Mouse (Mus musculus) activated CD4-positive, CD25-positive, alpha-beta regulatory T cell, adult 4 months (primary cell): Measurements from ENCODE around the gene Bbox1. TPM values are rescaled to one million over a fixed set of nuclear protein-coding genes. Genes with fewer than 3 reads are reported as not detected.

Experiments
- ATAC-seq: one replicate; pipeline ENCODE4 v1.8.0; 2017
- polyA plus RNA-seq, 2 experiments: library from polyadenylated mRNA; unstranded; fragments of 100-300 nt; shearing (Covaris generic); gene quantifications; one replicate each; pipeline ENCODE4 v1.2.1; 2017

Gene Bbox1
- under 1 TPM in 1 of 2 experiments, not detected in 1; 0.21 TPM for polyA plus RNA-seq

DNA sequence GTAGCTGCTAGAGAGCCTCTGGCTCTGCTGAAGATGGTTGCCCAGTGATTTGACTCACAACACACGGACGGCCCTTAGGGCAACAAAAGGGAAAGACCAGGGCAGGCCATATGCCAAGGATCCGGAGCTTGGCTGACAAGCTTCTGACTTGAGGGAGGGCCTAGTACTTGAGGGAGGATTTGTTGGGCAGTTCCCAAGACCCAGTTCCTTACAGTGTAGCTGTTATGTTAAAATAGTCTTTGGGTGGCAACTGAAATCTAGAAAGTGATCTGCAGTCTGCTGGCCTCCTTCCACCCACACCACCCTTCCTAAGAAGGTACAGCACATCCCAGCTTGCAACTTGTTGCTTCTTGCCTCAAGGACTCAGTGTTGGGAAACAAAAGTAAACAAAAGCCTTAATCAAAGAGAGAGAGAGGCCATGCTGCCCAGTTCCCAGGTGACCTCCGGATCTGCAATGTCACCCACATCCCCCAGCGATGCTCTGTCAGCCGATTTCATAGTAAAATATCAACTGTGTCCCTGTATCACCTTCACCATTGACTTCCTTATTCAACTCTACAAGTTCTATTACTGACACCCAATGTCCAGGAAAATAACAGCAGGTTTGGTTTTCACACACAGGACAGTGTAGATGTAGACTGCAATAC, at the start of gene Bbox1:
Gene Bbox1 (minus strand): TSS at position 52 of the 647 bp plus-strand sequence.
- ATAC-seq, result no peak

DNA sequence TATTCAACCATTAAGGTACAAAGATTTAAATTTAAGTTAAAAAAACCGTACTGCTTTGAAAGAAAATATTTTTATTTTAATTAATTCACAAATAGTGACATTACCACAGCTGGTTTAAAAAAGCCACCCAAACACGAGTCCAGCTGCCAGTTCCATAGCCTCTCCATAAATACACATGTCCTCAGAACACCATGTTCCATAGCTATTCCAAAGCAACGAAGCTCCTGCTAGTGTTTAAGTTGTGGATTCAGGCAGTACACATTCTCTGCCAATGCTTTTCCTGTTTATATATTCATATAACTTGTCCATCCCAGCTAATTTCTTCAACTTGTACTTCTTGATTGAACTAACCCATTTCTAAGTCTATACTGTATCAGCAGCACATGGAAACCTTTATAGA, 49.5 kb upstream of the Bbox1 start:
- ATAC-seq, result no peak

DNA sequence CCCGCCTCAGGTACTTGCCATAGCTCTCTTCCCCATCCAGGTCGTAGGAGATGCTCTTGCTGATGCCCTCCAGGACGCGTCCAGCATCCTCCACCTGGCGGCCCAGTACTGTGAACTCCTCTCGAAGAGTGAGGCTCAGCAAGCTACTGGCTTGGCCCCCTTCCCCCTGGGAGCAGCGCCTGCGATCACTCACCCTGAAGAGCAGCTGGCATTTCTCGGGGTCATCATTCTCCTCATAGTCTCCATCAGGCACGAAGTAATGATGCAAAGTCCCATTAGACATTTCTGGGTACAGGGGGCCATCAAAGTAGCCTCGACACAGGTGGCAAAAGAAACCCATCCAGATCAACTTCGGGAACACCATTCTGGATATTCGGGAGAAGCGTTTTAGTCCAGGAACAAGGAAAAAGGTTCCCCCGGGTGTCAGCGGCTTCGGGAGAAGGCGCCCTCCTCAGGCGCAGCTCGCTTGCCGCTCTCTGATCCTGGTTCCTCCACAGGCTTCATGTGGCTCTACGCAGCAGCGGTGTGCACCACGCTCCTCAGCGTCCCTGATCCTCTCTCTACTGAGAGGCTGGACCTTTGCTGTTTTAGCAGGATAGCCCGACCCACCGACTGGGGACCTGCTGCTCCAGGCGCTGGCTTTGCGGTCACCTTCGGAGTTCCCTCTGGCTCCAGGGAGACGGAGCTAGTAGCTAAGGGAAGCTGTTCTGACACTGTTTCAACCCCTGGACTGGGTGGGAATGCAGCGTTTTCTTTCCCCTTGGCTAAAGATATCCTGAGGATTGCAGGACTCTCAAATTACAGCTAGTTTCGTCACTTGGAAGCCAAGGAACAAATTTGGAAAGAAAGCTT, 48.3 kb upstream of the Bbox1 start, which contains the start of gene Fibin:
Gene Fibin (minus strand): TSS at position 752 of the 852 bp plus-strand sequence.
- ATAC-seq, result no peak

DNA sequence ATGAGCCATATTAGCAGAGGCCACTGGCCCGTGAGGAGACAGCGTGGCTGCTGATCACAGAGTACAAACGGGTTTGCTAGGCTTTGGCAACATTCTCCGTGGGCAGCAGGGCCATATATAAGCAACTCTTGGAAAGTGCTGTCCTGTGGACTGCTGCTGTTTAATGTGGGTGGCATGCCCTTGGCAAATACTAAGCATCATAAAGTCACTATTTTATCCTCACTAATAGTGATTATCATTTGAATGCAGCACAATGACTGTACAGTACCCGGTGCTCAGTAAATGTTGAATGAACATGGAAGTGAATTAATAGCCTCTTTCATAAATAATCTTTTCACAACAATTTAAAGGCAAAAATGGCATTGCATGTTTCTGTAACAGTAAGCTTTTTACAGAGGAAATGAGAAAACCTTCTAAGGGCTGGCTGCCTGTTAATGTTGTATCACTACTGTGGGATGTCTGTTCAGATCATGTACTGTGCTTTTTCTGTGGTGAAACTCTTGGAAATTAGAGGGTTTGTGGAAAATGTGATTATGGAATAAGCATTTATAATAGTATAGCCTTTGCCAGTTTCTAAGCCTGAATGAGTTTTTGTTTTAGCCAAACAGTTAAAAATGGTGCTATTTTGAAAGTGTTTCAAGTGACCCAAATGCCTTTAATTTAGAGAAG, 39.1 kb upstream of the Bbox1 start:
- no peak for ATAC-seq

DNA sequence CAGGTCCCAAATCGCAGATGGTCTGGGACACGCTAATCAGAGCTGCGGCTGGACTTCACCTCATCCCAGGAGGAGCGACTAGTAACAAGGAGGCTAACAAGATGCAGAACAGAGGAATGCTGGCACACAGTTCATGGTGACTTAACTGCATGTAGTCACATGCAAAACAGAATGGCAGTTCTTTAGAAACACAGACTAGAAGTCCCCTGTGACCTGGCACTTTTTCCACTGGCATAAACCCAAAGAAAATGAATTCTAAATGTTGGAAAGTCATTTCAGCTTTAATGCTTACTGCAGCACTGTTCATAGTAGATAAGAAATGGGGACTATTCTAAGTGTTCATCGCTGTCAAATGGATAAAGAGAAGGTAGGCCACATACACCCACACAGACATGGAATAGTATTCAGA, 37.5 kb upstream of the Bbox1 start:
- no peak for ATAC-seq

DNA sequence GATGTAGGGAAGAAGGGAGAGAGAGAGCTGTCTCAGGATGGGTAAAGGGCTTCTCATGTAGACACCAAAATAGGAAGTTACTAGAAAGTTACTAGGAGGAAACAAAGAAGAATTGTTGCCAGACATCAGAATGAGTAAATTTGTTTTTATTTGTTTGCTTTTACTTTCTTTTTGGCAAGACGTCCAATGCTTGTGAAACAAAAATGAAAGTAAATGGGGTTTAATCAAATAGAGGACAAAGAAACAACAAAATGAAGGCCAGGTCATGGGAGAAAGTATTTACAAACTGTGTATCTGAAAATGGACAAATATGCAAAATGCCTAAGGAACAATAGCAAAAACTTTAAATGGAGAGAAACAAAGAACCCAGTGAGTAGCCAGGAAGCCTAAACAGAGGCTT, 37.0 kb upstream of the Bbox1 start:
- no peak for ATAC-seq

DNA sequence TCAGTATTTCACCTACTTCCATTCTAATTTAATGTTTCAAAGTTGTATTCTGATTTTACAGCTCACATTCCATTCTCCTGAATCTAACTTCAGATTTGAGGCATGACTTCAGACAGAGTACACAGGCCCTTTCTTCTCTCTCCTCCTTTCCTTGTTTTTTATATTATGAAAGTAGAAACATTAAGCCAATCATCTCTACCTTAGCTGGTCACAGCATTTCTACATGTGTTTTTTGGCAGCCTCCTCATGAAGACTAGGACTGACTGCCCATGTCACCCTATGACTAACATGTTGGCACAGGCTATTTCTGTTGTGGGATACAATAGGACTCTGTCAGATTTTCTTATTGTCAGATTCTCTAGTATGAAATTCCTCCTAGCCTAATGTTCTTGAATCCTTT, 14.6 kb upstream of the Bbox1 start:
- ATAC-seq, result no peak

DNA sequence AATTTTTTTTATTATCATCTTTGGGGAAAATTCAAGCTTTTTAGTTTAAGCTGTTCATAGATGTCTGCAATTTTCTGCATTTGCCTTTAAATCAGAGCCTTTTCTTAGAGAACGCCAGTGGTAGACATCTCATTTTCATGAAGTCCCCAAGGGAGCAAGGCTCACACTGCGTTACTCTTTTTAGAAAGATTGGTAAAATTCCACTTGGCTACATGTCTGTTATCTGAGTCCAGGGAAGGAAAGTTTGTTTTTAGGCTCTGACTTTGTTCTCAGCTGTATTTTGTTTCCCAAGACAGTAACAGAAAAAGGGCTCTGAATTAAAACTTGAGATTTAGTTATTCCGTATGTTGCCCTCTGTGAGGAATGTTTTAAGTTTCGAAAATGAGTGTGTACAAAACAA, 5.6 kb upstream of the Bbox1 start:
- ATAC-seq, result no peak

DNA sequence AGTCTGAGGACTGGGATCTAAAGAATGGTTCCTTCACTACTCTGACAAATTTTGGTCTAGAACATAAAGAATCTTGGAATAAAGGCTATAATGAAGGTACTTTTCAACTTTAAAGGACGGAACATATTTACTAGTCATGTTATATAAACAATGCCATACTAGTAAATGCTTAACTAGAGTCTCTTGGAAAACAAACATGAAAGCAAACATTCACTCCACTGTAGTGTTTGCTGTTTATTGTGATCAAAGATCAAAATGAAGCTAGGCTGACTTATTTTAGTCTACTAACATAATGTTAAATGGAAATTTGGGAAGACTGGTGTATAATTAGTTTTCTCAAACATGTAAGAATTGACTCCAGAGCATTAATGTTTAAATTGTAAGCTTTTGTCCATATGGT, 4.9 kb upstream of the Bbox1 start:
- no peak for ATAC-seq

DNA sequence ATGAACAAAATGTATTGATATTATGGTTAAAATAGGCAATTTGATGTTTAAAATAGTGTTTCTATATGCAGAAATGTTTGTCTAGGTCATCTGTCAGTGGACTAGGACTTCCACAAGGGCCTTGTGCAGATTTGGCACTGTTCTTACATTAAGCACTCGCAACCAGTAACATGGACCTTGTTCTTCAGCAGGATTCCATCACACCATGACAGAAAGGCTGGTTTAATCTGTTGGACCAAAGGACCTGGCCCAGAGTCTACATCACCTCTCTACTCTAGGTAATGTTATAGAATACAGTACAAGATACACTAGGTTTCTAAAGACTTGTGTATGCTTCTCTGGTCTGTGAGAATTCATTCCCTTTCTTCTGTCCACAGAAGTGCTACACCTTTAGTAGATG, 4.4 kb upstream of the Bbox1 start:
- ATAC-seq, result no peak

DNA sequence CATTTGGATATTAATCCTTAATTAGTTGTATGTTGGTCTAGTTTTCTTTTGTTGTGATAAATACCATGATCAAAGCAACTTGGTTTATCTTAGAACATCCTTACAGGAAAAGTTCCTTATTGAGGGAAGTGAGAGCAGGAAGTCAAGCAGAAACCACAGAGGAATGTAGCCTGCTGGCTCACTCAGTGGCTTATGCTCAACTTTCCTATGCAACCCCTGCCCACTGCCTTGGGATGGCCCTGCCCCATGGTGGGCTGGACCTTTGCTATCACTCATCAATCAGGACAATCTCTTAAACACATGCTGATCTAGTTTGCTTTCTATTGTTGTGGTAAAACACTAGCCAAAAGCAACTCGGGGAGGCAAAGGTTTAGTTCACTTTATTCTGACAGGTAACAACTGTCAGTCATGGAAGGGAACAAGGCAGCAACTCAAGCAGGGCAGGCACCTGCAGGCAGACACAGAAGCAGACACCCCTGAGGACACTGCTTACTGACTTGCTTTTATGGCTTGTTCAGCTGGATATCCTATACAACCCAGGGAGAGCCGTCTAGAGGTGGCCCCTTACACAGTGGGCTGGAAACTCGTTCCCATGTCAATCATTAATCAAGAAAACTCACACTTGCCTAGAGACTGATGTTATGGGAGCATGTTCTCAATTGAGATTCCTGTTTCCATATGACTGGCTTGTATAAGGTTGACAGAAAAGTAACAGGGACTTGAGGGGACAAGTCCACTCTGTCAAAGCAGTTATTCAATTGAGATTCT, 1.9 kb upstream of the Bbox1 start:
- ATAC-seq, result no peak

DNA sequence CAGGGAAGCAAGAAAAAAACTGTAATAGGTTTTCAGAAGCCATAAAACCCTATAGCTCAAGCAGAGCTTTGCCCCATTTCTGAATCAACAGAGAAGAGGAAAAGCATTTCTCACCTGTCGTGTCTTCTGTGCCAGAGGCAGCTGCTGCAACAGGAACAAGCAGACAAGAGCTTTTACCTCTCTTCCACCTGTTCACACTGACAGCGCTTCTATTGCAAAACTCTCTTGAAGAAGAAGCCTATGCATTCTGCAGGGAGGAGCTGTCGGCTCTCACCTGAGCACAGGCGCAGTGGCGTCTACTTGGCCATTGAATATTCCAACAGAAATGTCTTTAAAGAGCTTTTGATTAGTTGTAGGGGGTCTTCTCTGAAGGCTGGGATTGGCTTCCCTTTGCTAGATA, 286 bp downstream of the Bbox1 start:
- ATAC-seq, result no peak

DNA sequence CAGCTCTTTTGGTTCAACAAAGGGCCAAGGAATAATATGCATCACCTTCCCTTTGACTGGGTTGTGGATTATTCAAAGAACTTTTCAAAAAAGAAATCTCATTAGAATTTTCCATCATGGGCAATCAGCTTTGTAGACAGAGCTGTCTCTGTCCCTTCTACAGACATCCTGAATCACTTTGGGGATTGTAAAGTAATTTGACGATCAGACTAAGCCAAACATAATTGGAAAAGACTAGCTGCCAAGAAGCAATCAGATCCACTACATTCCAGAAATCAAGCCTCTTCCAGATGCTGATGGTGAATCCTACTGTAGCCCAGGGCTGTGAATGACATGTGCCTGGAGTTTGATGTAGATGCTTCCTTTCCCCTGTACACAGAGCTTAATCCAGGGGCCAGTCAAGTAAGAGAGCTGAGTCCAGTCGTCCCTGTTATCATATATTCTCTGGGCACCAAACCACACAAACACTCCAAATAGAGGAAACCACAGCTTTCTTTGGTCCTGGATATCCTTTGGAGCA, 995 bp downstream of the Bbox1 start:
- no peak for ATAC-seq

DNA sequence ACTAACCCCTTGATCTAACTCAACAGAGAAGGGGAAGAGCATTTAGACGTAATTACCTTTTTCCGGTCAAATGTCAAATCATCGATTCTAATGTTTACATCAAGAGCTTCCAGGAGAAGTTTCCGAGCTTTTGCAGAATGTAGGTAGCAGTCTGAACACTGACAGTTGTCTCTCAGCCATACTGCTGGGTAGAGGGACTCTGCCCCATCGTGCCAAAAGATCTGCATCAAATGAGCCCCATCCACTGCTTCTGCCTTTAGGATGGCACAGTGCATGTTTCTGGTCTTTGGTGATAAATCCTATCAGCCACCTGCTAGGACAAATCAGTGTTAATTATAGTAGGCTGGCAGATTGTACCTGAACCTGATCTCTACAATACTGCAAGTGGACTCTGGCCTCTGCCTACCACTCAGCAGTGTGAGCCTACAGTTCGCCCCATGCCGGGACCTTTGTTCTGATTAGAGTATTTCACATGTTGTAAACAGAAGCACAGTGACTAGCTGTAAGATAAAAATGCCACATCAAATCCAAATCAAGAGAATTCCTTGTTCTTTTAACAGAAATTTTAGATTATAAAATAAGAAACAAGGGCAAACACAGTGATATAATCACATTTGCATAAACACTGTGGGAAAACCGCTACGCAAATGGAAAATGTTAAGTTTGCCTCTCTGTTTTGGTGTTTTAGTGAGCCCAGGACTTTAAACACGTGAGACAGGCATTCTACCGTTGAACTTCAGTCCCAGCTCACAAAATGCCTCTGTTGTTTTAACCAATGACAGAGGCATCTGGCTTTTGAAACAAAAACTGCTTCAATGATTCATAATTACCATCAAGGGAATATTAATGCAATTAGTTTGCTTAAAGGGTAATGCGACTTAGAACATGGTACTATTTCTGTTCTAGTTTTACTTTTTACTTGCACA, 8.7 kb downstream of the Bbox1 start:
- no peak for ATAC-seq

DNA sequence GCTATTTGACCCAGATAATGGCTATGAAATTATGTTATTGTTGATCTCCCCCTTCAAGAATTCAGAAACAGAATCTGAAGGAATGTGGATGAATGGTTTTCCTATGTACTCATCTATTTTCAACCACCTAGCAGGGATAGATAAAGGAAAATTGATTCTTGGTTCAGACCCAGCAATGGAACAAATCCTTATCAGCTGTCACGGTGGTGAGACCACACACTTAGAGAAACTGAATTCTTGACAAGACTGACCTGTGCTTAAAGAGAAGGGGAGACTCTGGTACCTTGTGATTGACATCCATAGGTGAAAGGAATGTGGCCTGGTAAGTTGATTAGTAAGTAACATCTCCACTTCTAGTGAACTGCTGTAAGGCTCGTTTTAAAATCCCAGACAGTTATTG, 12.1 kb downstream of the Bbox1 start:
- no peak for ATAC-seq

DNA sequence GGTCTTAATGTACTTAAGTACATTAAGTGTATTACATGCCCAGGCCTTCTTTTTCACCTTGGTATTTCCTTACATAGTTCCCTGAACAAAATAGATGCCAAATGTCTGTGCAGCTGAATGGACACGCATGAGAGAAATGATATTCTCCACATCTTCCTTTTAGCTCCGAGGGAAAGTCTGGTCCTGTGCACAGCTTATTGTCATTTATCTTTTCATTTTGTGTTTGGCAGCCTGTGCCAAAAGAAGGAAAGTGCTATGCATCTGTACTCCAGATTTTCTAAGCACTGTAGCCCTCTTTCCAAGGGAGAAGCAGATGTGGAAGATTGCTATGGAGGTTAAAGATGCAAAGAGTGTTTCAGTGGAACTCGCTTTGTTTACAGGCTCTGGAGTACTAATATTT, 13.0 kb downstream of the Bbox1 start:
- no peak for ATAC-seq

DNA sequence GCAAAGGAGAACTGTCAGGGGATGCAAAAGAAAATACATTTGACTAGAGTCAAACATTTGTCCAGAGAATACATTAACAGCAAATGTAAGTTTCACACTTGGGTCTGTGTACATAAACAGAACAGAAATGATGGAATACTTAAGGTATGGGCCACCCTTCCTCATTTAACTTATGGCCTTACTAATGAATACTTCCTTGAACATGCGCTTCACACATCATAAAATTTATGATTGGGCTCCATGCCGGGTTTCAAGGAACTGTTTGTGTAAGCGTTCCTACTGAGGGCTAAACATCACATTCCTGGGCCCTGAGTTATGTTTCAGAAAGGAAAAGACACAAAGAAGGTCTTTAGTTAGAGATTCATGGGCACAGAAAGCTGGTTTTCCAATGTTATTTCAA, 19.4 kb downstream of the Bbox1 start:
- no peak for ATAC-seq

DNA sequence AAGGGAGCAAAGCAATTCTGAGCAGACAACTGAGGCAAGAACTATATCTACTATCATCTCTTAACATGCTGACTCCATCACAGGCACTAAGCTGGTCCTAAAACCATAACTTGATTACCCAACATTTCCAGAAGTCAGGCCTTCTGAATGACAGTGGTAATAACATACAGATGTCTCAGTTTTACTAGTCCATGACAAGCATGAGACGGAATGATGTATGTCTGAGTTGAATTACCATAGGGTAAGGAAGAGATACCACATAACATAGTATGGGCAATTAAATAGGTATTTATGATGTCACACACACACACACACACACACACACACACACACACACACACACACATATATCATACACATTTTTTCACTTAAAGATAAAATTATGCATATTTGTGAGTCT, 26.4 kb downstream of the Bbox1 start:
- no peak for ATAC-seq

DNA sequence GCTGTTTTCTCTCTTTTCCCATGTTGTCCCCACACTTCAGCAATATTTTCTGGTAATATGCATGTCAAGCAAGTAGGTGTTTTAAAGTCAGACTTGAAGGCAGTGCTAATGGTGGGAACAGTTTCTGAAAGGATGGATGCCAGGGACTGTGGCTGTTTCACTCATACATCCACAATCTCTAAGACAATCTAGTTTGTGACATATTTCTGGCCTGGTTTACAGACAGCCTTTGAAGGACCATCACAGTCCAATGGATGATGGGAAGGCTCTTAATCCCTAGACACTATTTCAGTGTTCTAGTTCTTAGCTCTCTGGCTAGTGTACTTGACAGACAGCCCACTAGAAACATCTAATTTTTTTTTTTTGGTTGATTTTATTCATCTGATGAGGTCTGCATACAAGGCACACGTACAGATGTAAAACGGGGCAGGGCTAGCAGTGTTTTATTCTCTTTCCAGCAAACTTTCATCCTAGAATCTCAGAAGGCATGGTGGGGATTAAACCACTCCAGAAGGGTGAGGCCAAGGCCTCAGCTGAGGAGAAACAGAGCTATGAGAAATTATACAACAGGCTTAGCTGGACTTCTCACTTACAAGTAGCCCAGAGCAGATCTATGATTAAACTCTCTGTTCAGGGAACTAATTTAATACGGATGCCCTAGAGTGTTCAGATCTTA, 28.4 kb downstream of the Bbox1 start:
- no peak for ATAC-seq

DNA sequence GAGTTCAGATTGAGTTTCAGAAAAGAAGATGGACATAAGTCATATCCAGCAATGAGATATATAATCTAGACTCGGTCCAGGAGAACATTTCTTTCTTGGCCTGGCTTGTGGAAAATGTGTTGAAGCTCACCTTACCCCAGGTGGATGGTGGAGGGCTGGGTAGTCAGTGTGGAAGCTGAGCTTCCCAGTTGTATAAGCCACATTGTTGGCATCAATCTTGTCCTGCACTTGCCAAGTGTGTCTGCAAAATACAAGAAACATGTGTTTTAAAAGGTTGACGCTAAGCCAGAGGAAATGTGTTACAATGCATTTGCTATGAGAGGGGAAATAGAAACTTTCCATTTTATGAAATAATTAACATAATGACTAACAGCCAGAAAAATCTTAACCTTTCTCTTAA, 38.9 kb downstream of the Bbox1 start:
- ATAC-seq, result no peak

DNA sequence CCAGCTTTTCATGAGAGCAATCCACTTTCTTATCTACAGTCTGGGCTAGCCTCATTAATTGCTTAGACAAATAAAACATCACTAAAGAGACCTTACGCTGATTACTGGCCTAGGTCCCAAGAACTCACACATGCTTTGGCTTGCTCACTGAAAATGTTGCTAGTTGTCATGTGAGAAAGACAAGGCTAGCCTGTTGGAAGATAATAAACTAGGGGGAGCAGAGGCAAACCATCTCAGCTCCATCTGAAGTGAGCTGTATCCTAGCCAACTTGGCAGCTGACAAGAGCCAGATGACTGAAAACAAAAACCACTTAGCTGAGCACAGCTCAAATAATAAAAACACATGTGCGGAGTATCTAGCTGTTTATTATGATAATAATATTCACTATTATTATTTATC, 40.2 kb downstream of the Bbox1 start:
- no peak for ATAC-seq
